Mouse (Mus musculus) liver, postnatal 0 days (tissue): ENCODE results near the gene Phc1. TPM values are rescaled to one million over a fixed set of nuclear protein-coding genes. Genes with fewer than 3 reads are reported as not detected.

Source experiments
- ATAC-seq: fragments of 200-750 bp; cut with Nextera tagmentation; 2 replicates; pipeline ENCODE4 v1.8.0; 2017; ENCODE audit warnings: mild to moderate bottlenecking, moderate library complexity
- DNase-seq: peaks from one replicate; pipeline ENCODE4 v3.0.0-alpha.2; 2016
- H3K27ac ChIP-seq: fragments of 300-500 bp; sonication (generic); 2 replicates; pipeline ENCODE4 v1.5.1; 2014; ENCODE audit warnings: antibody characterized with exemption, moderate library complexity, mild to moderate bottlenecking, low read depth
- H3K27me3 ChIP-seq: fragments of 300-500 bp; sonication (generic); 2 replicates; pipeline ENCODE4 v1.6.1; 2014; ENCODE audit warnings: low read length, control low read depth, mixed read lengths; ENCODE audit not compliant: insufficient read depth
- H3K36me3 ChIP-seq: fragments of 300-500 bp; sonication (generic); replicated peaks from 2 replicates; pipeline ENCODE4 v1.6.1; 2014; ENCODE audit warnings: mild to moderate bottlenecking, control low read depth, low read length, moderate library complexity, mixed read lengths; ENCODE audit not compliant: insufficient read depth
- H3K4me1 ChIP-seq: fragments of 300-500 bp; sonication (generic); 2 replicates; pipeline ENCODE4 v1.6.1; 2014; ENCODE audit warnings: antibody characterized with exemption, mild to moderate bottlenecking, control low read depth; ENCODE audit not compliant: insufficient read depth
- H3K4me2 ChIP-seq: fragments of 300-500 bp; sonication (generic); 2 replicates; pipeline ENCODE4 v1.6.1; 2014; ENCODE audit warnings: low read depth, mild to moderate bottlenecking, low read length, moderate library complexity, mixed read lengths
- H3K4me3 ChIP-seq: fragments of 300-500 bp; sonication (generic); 2 replicates; pipeline ENCODE4 v1.5.1; 2014; ENCODE audit warnings: low read depth, low read length
- H3K9ac ChIP-seq: fragments of 300-500 bp; sonication (generic); replicated peaks from 2 replicates; pipeline ENCODE4 v1.6.1; 2014; ENCODE audit warnings: mild to moderate bottlenecking, moderate library complexity
- H3K9me3 ChIP-seq: fragments of 300-500 bp; sonication (generic); 2 replicates; pipeline ENCODE4 v1.6.1; 2016; ENCODE audit warnings: mild to moderate bottlenecking, control low read depth, low read length, mixed read lengths
- CTCF ChIP-seq: sonication (generic); IDR thresholded peaks from 2 replicates; pipeline ENCODE4 v1.5.1; 2016; ENCODE audit warnings: antibody characterized with exemption, low read depth
- EP300 ChIP-seq: IDR thresholded peaks from 2 replicates; pipeline ENCODE4 v1.6.1; 2016; ENCODE audit warnings: antibody characterized with exemption, low read depth, mild to moderate bottlenecking
- WGBS: fragments of 180-500 bp; shearing (Covaris S2); extraction: QIAGEN DNeasy Blood & Tissue Kit; methylation state at CpG from one replicate; pipeline ENCODE4 v1.1.7; 2014; ENCODE audit not compliant: insufficient replicate concordance; 5-methylcytosine and 5-hydroxymethylcytosine counted together
- polyA plus RNA-seq: library from polyadenylated mRNA; unstranded; fragments of >200 nt; fragmentation: Nextera tagmentation; extraction: Ambion mirVana; gene quantifications from 2 replicates; pipeline ENCODE4 v1.2.1, GENCODE M21; 2015

Gene Phc1
- polyA plus RNA-seq, 1 experiment from 2014 or later = 1.2 TPM

DNA sequence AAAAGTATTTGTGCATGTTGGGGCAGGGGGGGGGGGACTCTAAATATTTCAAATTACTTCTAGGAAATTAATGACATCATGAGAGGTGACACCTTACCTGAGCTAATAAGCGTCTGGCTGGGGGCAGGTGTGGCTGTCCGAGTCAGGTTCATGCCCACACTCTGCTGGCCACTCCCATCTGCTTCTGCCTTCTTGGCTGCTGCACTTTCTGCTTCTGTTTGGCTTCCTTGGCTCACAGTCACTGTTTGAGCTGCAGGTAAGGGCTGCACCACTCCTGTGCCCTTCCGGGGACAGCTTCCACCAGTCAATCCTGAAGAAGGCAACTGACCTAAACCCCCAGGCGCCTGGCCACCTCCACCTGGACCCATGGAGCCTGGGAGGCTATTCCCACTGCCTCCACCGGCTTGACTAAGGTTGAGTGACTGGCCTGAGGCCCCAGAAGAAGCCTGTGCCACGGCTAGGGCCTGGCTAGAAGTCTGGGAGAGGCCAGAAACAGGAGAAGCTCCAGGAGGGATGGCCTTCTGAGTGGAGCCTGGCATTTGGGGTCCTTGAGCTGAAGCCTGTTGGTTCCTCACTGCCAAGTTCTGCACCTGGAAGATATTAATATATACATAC, 14.9 kb downstream of the Phc1 start:
- H3K27ac ChIP-seq = no peak overlapping the region
- TF ChIP-seq CTCF = no peak
- no peak for TF ChIP-seq EP300

DNA sequence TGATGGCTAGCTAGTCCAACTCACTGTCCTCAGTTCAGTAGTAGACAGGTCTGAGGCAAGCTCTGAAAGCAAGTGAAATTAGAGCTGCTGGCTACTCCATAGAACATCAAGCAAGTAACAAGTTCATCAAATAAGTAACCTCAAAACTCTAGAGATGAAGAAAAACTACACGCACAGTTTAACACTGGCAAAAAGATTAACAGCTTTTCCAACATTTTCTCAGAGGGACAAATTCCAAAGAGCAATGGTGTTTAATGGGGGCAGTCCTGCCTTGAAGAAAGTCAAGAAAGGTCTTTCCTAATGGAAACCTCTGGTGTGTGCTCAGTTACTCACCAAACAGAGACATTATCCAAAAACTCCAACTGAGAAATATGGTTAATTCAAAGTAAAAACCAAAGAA, 21.6 kb downstream of the Phc1 start:
- no peak overlapping the region for H3K4me2 ChIP-seq
- H3K9me3 ChIP-seq = no peaks in the 10 kb centered on the region
- WGBS = 88% methylated on average over 1 of the region's 1 CpGs
- no peaks in the 10 kb centered on the region for H3K27me3 ChIP-seq
- TF ChIP-seq EP300 = no peak
- TF ChIP-seq CTCF = no peak
- no peak overlapping the region for H3K4me3 ChIP-seq
- H3K27ac ChIP-seq = no peak overlapping the region
- no peaks in the 10 kb centered on the region for H3K4me1 ChIP-seq
- no peak for ATAC-seq
- H3K9ac ChIP-seq = no peak overlapping the region
- peaks cover 50% of the 10 kb centered on the region for H3K36me3 ChIP-seq
- DNase-seq = no peak

More for the DNA sequence above, 14.9 kb downstream of the Phc1 start:
- Histone ChIP-seq H3K36me3 (no peaks in the 10 kb centered on the region; the same call in 1 of the 2 replicates), H3K9ac (no peak overlapping the region), H3K27me3 (no peaks in the 10 kb centered on the region), H3K4me3 (no peak overlapping the region), H3K9me3 (no peaks in the 10 kb centered on the region), H3K4me1 (no peaks in the 10 kb centered on the region), H3K4me2 (no peak overlapping the region)
- DNase-seq (no peak), ATAC-seq (no peak)
- WGBS = 79% methylated on average over 6 of the region's 6 CpGs

- 31% methylated on average over 5 of the region's 5 CpGs for WGBS
- Histone ChIP-seq H3K4me3 (peak overlapping the region; percentile 75), H3K9ac (peak overlapping the region; percentile 91), H3K9me3 (no peaks in the 10 kb centered on the region), H3K27ac (peak overlapping the region; percentile 88), H3K4me1 (peaks cover 16% of the 10 kb centered on the region), H3K4me2 (peak overlapping the region; percentile 79), H3K36me3 (peaks cover 24% of the 10 kb centered on the region), H3K27me3 (no peaks in the 10 kb centered on the region)
- TF ChIP-seq CTCF = no peak
- TF ChIP-seq EP300 = no peak
- no peak for DNase-seq
- no peak for ATAC-seq
These were observed 30.1 kb downstream of the Phc1 start for GRCm38 (mm10) chr6:122310187-122310820.

DNA sequence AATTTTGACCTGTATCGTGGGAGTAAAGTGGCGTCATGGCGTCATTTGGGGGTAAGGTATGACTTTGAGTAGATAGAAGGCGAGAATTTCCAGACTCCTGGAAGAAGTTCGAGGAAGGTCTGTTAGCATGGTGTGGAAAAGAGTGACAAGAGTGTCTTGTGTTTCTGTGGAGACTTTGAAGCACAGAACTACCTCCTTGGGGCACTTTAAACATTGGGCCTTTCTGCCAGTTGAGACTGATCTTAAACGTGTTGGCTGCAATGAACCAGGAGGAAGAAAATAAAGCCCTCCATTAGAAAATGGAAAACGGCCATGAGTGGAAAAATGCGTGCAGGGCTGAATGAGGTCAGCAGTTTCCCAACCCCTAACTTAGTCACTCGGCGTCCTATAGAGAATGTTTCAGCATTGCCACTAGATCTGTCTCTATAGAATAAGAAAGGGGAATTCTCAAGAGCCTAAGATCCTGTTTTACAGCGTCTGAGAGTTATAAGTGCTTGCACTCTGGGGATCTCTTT, 30.9 kb downstream of the Phc1 start:
- Histone ChIP-seq H3K27me3 (no peaks in the 10 kb centered on the region), H3K27ac (peak overlapping the region; percentile 88), H3K4me1 (peaks cover 16% of the 10 kb centered on the region), H3K4me2 (peak overlapping the region; percentile 79), H3K9ac (peak overlapping the region; percentile 91), H3K9me3 (no peaks in the 10 kb centered on the region), H3K4me3 (peak overlapping the region; percentile 75), H3K36me3 (peaks cover 16% of the 10 kb centered on the region)
- 1% methylated on average over 11 of the region's 11 CpGs for WGBS
- no peak for ATAC-seq
- no peak for DNase-seq
- TF ChIP-seq CTCF (no peak), EP300 (no peak)

DNA sequence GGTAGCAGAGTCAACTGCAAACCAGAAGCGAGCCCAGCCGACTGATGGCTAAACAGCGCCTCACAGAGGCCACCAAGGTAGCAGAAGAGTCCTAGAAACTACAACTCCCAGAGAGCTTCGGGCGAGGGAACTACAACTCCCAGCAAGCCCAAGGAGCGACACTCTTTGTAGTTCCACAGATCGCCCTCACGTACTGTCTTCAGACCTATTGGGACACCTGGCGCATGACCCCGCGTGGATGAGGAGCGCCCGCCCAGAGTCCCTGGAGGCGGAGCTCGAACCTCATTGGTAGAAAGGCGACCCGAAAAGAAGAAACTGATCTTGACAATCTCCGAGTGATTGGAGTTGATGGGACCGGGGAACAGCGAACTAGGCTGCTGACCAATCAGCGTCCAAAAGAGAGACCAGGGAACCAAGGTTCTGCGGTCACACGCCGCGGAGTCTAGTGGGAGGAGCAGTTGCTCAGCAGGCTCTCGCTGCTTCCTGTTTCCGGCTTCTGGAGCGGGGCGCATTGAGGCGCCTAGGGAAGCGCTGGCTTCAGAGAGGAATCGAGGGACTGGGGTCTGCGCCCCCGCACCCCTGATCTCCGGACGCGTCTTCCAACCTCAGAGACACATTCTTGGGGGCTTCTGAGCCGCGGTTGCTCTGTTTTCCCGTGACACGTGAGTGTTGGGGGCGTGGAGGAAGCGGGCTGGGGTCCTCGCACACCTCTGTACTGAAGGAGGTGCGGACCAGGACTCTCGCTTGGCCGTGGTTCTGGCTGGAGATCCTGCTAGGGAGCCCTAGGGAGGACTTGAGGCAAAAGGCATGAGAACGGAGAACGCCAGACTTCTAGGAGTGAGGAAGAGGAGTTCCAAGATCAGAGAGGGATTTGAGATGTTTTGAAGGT, 31.6 kb downstream of the Phc1 start, which contains the start of gene M6pr:
Gene M6pr (plus strand): TSS at position 216 of the 889 bp plus-strand sequence.
- peaks cover 9% of the 10 kb centered on the region for H3K36me3 ChIP-seq
- WGBS = under 1% methylated on average over 49 of the region's 49 CpGs
- H3K9ac ChIP-seq = peak within 1 kb of the TSS; percentile 91
- DNase-seq = peak; percentile 93
- peaks cover 16% of the 10 kb centered on the region for H3K4me1 ChIP-seq
- H3K9me3 ChIP-seq = no peaks in the 10 kb centered on the region
- H3K4me2 ChIP-seq = peak within 1 kb of the TSS; percentile 79
- H3K27ac ChIP-seq = peak within 1 kb of the TSS; percentile 88
- ATAC-seq = peak; percentile 98
- H3K27me3 ChIP-seq = no peaks in the 10 kb centered on the region
- H3K4me3 ChIP-seq = peak within 1 kb of the TSS; percentile 75
- TF ChIP-seq EP300 (peak; percentile 45), CTCF (peak; percentile 91)
